Mouse (Mus musculus) liver, postnatal 0 days (tissue): Measurements from ENCODE around the gene Vps53.

Experiments
- CTCF ChIP-seq: sonication (generic); IDR thresholded peaks from 2 replicates; pipeline ENCODE4 v1.5.1; 2016; ENCODE audit warnings: antibody characterized with exemption, low read depth
- EP300 ChIP-seq: IDR thresholded peaks from 2 replicates; pipeline ENCODE4 v1.6.1; 2016; ENCODE audit warnings: antibody characterized with exemption, low read depth, mild to moderate bottlenecking

DNA sequence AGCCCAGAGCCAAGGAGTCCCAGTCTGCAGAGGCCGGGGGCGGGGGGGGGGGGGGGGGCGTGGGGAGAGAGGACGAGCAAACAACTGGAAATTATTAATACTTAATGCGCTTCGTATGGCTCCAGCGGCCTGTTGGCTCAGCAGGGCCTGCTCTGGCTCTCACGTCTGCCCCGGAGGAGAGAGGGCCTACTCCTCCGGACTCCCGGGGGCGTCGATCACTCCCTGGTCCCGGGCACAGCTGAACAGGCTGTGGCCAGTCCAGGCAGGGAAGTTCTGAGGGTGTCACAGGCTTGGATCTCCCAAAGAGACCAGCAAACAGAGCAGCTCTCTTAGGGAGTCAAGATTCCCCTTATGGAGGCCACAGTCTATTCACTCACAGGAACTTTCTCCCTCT, 151.4 kb downstream of the Vps53 start:
- TF ChIP-seq CTCF (no peak), EP300 (no peak)
